Comparison of ENCODE assay signal across 20 mouse cellular contexts in genomic region chr17:48453489-48453888, GRCm38 (mm10). TPM values are rescaled to one million over a fixed set of nuclear protein-coding genes. Genes with fewer than 3 reads are reported as not detected.
DNase-seq lines count a peak whose midpoint lies in the region; ATAC-seq and TF ChIP-seq lines count a peak whose summit lies in the region.
"Had no signal": no experiment of that assay in that cellular context is flagged by ENCODE, and none has a peak within 500 bp of the region (broad histone marks: within the 10 kb centered on the region; RNA-seq: fewer than 3 reads in every experiment).

No protein-coding gene starts in this region.

- H3K27me3 ChIP-seq in kidney, adult 2 months (replicated peaks; ENCODE audit: control insufficient read depth, insufficient read depth, low read length), result no peaks in the 10 kb centered on the region
- no peaks in the 10 kb centered on the region for H3K27me3 ChIP-seq in liver, adult 2 months (ENCODE audit: control insufficient read depth, insufficient read depth, low read length)
- H3K27me3 ChIP-seq: embryonic facial prominence, embryonic 13.5 days; heart, embryonic 15.5 days; limb, embryonic 13.5 days had no signal

- no peak for TF ChIP-seq POLR2A in kidney, adult 2 months (IDR thresholded peaks at IDR 0.05; ENCODE audit: low read depth, low read length)
- TF ChIP-seq POLR2A in liver, adult 2 months (IDR thresholded peaks at IDR 0.05; ENCODE audit: extremely low read depth, insufficient read depth, low read length), result no peak

- no peaks in the 10 kb centered on the region for H3K36me3 ChIP-seq in kidney, adult 2 months (ENCODE audit: control insufficient read depth, insufficient read depth, low read length)
- H3K36me3 ChIP-seq in liver, adult 2 months (ENCODE audit: control insufficient read depth, insufficient read depth, low read length), result no peaks in the 10 kb centered on the region
- H3K36me3 ChIP-seq: embryonic facial prominence, embryonic 13.5 days; forebrain, embryonic 10.5 days; heart, embryonic 15.5 days; limb, embryonic 13.5 days had no signal

- no peaks in the 10 kb centered on the region for H3K79me2 ChIP-seq in liver, adult 2 months (ENCODE audit: control insufficient read depth, insufficient read depth, low read length)

- H3K9ac ChIP-seq in liver, adult 2 months (ENCODE audit: low read depth, low read length), result no peak overlapping the region
- H3K9ac ChIP-seq: embryonic facial prominence, embryonic 13.5 days; heart, embryonic 15.5 days; hindbrain, embryonic 14.5 days; limb, embryonic 13.5 days had no signal

- TF ChIP-seq CTCF in kidney, adult 2 months (conservative IDR thresholded peaks at IDR 0.05; ENCODE audit: insufficient read depth, insufficient read length, low read depth, low read length), result peak; percentile 42
- TF ChIP-seq CTCF in liver, adult 2 months (IDR thresholded peaks at IDR 0.05; ENCODE audit: low read depth, low read length), result peak; percentile 28; the same call in 1 of the 2 replicates

- DNase-seq in kidney, adult 2 months, result no peak
- DNase-seq in kidney, postnatal 10 days, result no peak
- peak; percentile 50 for DNase-seq in thymus, postnatal 4 days
- DNase-seq in thymus, postnatal 14 days, result no peak
- no peak for DNase-seq in liver, adult 2 months (ENCODE audit: extremely low read depth, low read depth, low spot score)
- no peak for DNase-seq in urinary bladder, postnatal 4 days (ENCODE audit: low spot score in 2 of 2)
- DNase-seq: adrenal gland, adult 2 months; cerebellum, adult 8-10 months; midbrain, embryonic 14.5 days; right cerebral cortex, postnatal 14 days; thymus, adult 18-20 months had no signal

- H3K27ac ChIP-seq in kidney, adult 2 months (ENCODE audit: insufficient read depth, low read depth, low read length), result no peak overlapping the region
- H3K27ac ChIP-seq in liver, adult 2 months (replicated peaks; ENCODE audit: insufficient read depth, low read depth, low read length), result no peak overlapping the region
- H3K27ac ChIP-seq: embryonic facial prominence, embryonic 13.5 days; forebrain, embryonic 10.5 days; heart, embryonic 15.5 days; hindbrain, embryonic 14.5 days; limb, embryonic 13.5 days had no signal

- no peak for ATAC-seq in megakaryocyte-erythroid progenitor cell, adult 5-6 weeks (replicated peaks; ENCODE audit: low FRiP score, low TSS enrichment, poor library complexity, severe bottlenecking)

- no peak overlapping the region for H3K4me3 ChIP-seq in kidney, adult 2 months (ENCODE audit: insufficient read depth, low read depth, low read length)
- H3K4me3 ChIP-seq in liver, adult 2 months (ENCODE audit: insufficient read depth, low read depth, low read length), result no peak overlapping the region
- H3K4me3 ChIP-seq: embryonic facial prominence, embryonic 13.5 days; forebrain, embryonic 10.5 days; heart, embryonic 15.5 days; limb, embryonic 13.5 days had no signal

- H3K4me1 ChIP-seq in kidney, adult 2 months (ENCODE audit: control insufficient read depth, insufficient read depth, low read length), result no peaks in the 10 kb centered on the region
- no peaks in the 10 kb centered on the region for H3K4me1 ChIP-seq in liver, adult 2 months (ENCODE audit: control insufficient read depth, insufficient read depth, low read length)
- H3K4me1 ChIP-seq: heart, embryonic 15.5 days; limb, embryonic 13.5 days had no signal

- 87% methylated on average over 7 of the region's 7 CpGs for WGBS in kidney, adult 2 months
- WGBS in liver, adult 2 months, result 85% methylated on average over 7 of the region's 7 CpGs

RNA-seq across cellular contexts. Expression of gene Unc5cl, which starts 1.2 kb away (rescaled TPM):
- polyA plus RNA-seq in kidney, adult 2 months (2012; rRNA removed), result 0.26 and 0.58 TPM in 2 replicates
- total RNA-seq in liver, adult 2 months (2014; rRNA removed), result 0.20 TPM in 1 of 2 replicates, not detected in the other
- polyA plus RNA-seq in liver, adult 2 months (2012; rRNA removed), result 0.05 and 0.43 TPM in 2 replicates
- total RNA-seq in megakaryocyte-erythroid progenitor cell, adult 5-6 weeks (2014; fragmentation: Nextera tagmentation), result 4.2 and 7.1 TPM in 2 replicates
- 5.1 and 5.7 TPM in 2 replicates for total RNA-seq in megakaryocyte-erythroid progenitor cell, adult 5-6 weeks (2017)
- total RNA-seq: adrenal gland, adult 2 months had no signal
- polyA plus RNA-seq: adrenal gland, adult 2 months had no signal

RNA-seq across cellular contexts. Expression of gene Tspo2, which starts 2.2 kb away (rescaled TPM):
- polyA plus RNA-seq in kidney, adult 2 months (2012; rRNA removed), result 0.41 and 0.53 TPM in 2 replicates
- total RNA-seq in liver, adult 2 months (2014; rRNA removed), result not detected in 2 replicates
- 0.34 TPM in 1 of 2 replicates, not detected in the other for polyA plus RNA-seq in liver, adult 2 months (2012; rRNA removed)
- 192 and 203 TPM in 2 replicates for total RNA-seq in megakaryocyte-erythroid progenitor cell, adult 5-6 weeks (2014; fragmentation: Nextera tagmentation)
- total RNA-seq in megakaryocyte-erythroid progenitor cell, adult 5-6 weeks (2017), result 86.3 and 160 TPM in 2 replicates
- total RNA-seq: adrenal gland, adult 2 months; ES-E14; layer of hippocampus, adult 8-10 months; left cerebral cortex, adult 8-10 months had no signal
- polyA plus RNA-seq: adrenal gland, adult 2 months; forebrain, embryonic 10.5 days had no signal

RNA-seq across cellular contexts. Expression of gene Apobec2, which starts 20.8 kb away (rescaled TPM):
- 2.0 and 6.0 TPM in 2 replicates for polyA plus RNA-seq in kidney, adult 2 months (2012; rRNA removed)
- 0.28 TPM in 1 of 2 replicates, not detected in the other for total RNA-seq in liver, adult 2 months (2014; rRNA removed)
- not detected in 2 replicates for polyA plus RNA-seq in liver, adult 2 months (2012; rRNA removed)
- 1.7 TPM in 1 of 2 replicates, not detected in the other for total RNA-seq in megakaryocyte-erythroid progenitor cell, adult 5-6 weeks (2014; fragmentation: Nextera tagmentation)
- total RNA-seq in megakaryocyte-erythroid progenitor cell, adult 5-6 weeks (2017), result 0.30 TPM in 1 of 2 replicates, not detected in the other

RNA-seq across cellular contexts. Expression of gene Oard1, which starts 43.7 kb away (rescaled TPM):
- polyA plus RNA-seq in kidney, adult 2 months (2012; rRNA removed), result 18.2 and 25.8 TPM in 2 replicates
- 20.9 and 25.0 TPM in 2 replicates for total RNA-seq in liver, adult 2 months (2014; rRNA removed)
- 8.7 and 9.0 TPM in 2 replicates for polyA plus RNA-seq in liver, adult 2 months (2012; rRNA removed)
- 56.0 and 61.4 TPM in 2 replicates for total RNA-seq in megakaryocyte-erythroid progenitor cell, adult 5-6 weeks (2014; fragmentation: Nextera tagmentation)
- 76.9 and 90.2 TPM in 2 replicates for total RNA-seq in megakaryocyte-erythroid progenitor cell, adult 5-6 weeks (2017)

RNA-seq across cellular contexts. Expression of gene Nfya, which starts 43.8 kb away (rescaled TPM):
- 45.8 and 46.2 TPM in 2 replicates for polyA plus RNA-seq in kidney, adult 2 months (2012; rRNA removed)
- 10.6 and 12.1 TPM in 2 replicates for total RNA-seq in liver, adult 2 months (2014; rRNA removed)
- 11.0 and 16.3 TPM in 2 replicates for polyA plus RNA-seq in liver, adult 2 months (2012; rRNA removed)
- 89.3 and 113 TPM in 2 replicates for total RNA-seq in megakaryocyte-erythroid progenitor cell, adult 5-6 weeks (2014; fragmentation: Nextera tagmentation)
- 32.8 and 55.7 TPM in 2 replicates for total RNA-seq in megakaryocyte-erythroid progenitor cell, adult 5-6 weeks (2017)

Comparison
In these comparisons a context has a peak if more than half of its experiments do, and no peak if none do; other contexts are left out.
1. RNA of gene Tspo2, which starts 2.2 kb away (total RNA-seq): 86.3 to 203 TPM in megakaryocyte-erythroid progenitor cell, adult 5-6 weeks; not detected in liver, adult 2 months; every median in the first group is over 10 times any median in the second.